Mouse (Mus musculus) CH12F3 (cell line): ENCODE data around the gene Atp1a1.

Source experiments
- in situ Hi-C: fragments of 300-500 bp; cut with MboI; formaldehyde crosslinking; loops from 2 replicates; pipeline ENCODE4 v1.14.3; 2020; ENCODE audit warnings: low sequenced_read_pairs

The Atp1a1 gene

DNA sequence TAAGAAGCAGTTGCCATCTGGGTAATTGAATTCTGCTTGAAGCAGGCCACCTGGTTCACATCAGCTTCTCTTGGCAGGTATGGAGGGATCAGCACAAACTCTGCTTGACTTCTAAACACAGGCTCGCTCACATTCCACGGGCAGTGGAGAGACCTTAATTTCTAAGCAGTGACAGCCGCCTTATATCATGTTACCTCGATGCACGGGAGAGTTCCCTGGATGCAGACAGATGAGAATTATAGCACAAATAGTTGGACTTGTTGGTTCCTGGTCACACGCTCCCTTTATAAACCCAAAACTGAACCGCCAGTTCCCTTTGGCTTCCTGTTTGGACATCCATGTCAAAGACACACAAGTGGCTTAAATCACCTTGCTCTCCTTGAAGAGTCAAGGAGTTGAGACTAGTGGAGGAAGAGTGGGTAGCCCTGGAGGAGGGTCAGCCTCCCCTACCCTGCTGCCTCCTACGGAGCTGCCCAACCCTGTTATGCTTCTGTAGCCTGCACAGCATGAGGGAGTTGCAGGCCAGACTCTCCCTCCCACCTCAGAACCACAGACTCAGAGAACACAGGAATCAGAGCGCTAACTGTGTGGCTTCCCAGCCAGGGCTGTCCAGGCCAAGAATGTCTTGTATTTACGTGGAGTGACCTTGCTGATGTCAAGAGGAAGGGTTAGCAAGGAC is 7.5 kb upstream of the Atp1a1 start:
- in situ Hi-C loops = no loop called here

DNA sequence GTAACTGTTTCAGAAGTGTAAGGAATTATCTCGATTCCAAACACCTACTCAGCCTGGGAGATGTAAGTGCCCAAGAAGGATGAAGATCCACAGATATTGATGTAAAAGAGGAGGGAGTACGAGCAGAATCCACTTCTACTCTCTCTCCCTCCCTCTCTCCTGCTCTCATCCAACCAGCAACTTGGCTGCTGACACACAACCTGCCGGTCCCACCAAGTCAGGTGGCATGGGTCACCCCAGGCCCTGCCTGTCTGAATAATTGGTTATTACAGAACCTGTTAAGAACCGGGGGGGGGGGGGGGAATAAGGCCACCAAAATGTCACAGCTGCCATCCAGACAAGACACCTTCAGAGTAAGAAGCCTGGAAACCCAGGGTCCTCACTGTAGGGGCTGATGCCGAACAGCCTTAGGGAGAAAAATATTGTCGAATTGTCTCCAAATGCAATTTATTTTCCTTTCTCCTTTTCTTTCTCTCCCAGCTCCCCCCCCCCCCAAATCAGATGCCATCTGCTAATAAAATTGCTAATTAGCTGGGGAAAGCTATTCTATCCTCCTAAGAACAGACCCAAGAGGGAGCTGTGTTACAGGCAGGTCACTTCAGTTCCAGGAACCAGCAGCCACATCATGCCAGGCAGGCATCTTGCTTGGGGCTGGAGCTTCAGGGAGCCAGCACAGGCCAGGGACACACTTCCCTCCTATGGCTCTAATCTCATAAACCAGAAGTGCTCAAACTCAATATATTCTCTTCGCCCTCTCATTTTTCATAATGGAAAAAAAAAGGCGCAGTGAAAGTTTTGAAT is 6.7 kb upstream of the Atp1a1 start:
- in situ Hi-C loops = no loop called here

DNA sequence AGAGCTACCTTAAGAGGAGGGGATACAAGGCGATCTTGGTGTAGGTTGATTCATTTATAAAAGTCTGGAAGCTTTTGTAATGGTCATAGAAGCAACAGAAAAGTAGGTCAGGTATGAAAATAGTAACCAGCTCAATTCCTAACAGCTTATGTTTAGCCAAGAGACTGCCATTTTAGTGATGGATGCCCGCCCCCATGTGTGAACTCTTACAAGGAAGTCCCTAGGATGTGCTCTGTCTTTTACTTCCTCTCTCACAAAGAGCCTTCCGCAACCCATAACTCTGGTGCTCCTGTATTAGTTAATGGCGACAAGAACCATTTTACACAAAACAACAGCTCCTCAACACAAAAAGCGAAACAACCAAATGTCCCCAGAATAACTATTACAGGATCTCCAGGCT is 4.8 kb upstream of the Atp1a1 start:
- in situ Hi-C loops = no loop called here

DNA sequence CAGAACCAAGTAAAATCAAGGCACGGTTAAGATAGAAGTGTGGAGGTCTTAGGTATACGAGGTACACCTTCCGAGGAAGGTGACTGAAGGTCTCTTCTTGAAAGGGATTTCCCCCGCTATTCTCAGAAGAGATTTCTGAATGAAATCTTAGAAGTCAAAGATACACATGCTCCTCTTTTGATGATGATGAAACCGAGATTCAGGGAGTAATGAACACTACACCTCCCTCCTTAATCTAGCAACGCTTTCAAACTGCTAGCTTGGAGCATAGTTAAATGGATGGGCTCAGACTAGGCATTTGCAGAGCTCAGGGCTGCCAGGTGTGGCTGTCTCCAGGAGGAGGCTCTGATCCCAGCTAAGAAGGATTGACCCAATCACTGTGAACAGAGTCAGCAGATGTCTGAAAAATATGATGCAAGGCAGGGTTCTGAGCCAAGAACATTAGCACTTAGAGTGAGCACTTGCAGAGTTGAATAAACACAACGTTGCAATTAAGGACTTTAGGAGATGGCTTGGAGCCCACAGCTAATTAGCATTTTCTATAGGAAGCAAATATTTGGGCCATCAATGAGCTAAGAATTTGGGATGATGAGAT is 2.5 kb upstream of the Atp1a1 start:
- in situ Hi-C loops = no loop called here

DNA sequence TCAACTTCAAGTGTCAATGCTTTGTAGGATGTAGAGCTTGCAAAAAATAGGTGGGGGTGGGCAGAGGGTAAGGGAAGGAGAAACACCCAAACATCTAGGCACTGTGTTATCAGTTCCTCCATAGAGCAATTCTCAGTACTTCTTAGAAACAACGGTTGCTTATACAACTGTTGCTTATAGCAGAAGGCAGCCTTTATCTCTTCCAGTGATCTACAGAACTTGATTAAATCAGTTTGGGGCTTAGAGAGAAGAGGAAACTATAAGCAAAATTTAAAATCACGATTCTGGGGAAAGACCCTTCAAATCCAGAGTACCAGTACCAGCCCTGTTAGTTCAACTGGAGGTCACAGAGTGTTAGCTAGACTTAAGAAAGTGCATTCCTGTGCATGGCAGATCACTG is 1.2 kb upstream of the Atp1a1 start:
- in situ Hi-C loops = no loop called here

DNA sequence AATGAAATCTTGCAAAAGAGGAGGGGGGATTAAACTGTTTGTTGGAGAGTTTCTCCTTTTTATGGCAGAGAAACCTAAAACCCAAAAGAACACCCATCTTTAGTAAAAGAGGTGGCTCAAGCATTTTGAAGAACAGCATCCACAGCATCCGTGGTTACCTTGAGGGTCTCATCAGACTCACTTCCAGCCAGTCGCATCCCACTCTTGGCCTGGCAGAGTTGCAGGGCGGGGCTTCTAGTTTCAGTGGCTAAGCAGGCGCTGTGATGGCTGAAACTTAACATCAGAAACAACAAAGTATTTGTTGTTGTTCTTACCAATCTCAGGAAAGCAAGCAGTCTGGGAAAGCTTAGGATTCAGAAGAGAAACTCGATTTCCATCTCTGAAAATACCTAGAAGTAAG is 807 bp upstream of the Atp1a1 start:
- in situ Hi-C loops = no loop called here

DNA sequence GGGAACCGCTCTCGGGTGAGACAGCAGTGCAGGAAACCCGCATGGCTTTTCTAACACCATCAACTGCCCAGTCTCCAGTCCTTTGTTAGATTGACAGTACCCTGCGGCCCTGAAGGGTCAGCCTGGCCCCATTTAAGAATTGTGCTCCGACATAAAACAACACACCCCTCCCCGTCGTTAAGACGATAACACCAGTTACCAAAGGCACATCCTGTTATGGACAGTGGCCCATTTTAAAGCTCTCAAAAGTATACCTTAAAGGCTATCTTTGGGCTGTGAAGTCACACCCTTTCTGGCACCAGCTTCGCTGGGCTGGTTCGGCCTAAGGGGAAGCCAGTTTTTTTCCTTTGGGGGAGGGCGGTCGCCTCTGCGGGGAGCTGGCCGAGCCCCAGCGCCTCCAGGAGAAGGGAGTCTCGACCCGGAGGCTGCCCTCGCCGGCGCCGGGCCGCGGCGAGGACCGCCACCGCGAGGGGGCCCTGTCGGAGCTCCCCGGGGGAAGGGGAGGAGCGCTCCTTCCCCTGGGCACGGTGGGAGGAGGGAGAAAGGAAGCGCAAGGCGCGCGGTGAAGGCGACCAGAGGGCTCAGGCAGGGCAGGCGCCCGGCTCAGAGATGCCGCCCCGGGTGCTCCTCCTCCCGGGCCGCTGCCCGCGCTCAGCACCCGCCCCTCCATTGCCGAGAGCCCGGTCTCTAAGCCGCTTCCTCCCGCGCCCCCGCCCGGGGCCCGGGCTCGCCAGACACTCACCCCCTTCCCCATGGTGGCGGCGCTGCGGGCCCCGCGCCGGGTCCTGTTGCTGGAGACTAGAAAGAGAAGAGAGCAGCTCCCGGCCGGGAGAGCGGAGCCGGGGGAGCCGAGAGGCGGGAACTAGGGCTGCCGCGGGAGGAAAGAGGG is 579 bp downstream of the Atp1a1 start:
- in situ Hi-C loops = no loop called here

DNA sequence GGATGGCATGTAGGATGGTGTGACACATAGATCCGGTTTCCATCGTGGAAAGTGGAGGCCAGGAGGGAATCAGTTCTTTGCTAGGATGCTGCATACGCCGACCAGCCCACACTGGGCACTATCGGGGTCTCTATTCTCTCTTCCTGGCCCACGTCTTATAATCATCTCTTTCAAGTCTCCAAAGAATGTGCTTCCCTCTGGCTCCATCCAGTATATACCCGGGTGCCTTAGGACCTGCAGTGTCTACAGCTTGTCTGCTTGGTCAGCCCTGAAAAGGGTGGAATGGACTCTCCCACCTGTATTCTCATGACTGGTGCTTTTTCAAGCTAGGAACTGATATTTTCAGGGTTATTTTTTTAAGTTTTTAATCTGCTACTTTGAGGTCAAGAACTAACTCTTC is 1.3 kb downstream of the Atp1a1 start:
- in situ Hi-C loops = no loop called here

DNA sequence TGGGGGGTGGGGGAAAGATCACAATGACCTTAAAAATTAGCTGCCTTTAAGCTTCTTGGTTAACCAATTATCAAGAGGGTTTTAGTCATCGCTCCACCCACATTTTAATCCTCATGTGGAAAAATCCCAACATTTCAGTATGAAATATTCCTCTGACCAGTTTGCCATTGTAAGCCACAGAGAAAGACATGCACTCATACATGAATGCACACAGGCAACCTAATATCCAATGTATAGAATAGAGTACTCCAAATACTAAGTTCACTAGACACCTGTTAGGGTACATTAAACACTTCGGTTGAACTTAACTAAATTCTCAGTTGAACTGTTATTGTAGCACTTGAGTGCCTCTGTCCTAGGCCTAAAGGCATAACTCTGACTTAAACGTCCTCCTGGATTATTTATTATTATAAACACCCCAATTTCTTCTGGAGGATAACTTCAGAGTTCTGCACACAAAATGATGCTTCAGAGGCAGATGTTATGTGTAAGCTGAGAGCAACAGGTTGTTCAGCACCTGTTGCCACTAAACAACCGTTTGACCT is 1.9 kb downstream of the Atp1a1 start:
- in situ Hi-C loops = no loop called here

DNA sequence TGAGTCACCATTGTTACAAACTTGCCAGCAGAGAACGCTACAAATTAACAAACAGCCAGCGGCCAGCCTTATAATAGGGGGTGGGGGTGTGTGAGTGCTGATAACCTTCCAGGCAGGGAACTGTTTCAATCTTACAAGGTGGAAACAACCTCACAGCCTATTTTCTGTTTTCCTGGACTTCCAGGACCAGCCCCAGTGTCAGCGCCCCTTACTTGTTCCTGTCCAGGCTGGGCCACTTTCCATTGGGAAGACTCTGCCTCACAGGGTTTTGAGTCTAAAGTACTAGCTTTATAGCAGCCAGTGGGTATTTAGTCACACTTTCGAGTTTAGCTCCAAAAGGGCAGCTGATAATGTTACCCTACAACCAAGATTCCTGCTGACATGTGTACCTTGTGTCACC is 2.8 kb downstream of the Atp1a1 start:
- in situ Hi-C loops = no loop called here

DNA sequence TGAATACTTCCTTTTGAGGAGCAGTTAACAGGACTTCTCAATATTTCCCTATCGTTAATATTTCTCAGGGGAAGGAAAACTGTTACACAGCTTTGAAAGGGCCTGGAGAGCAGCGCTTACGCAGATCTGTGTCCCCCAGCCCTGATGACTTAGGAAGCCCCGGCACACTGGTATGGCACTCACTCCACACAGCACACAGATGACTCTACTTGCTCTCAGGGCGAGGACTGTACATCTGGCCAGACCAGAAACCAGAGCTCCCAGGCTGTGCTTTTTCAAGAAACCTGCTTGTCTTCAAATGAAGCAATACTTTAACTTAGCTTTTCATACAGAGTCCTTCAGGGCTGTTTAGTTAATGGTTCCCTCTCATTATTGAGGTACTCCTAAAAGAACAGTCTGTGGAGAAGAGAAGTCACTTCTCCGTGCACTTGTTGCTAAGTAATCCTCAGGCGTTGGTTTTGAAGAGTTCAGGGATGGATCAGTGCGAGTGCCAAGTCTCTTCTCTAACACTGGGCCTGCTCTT is 3.4 kb downstream of the Atp1a1 start:
- in situ Hi-C loops = no loop called here

DNA sequence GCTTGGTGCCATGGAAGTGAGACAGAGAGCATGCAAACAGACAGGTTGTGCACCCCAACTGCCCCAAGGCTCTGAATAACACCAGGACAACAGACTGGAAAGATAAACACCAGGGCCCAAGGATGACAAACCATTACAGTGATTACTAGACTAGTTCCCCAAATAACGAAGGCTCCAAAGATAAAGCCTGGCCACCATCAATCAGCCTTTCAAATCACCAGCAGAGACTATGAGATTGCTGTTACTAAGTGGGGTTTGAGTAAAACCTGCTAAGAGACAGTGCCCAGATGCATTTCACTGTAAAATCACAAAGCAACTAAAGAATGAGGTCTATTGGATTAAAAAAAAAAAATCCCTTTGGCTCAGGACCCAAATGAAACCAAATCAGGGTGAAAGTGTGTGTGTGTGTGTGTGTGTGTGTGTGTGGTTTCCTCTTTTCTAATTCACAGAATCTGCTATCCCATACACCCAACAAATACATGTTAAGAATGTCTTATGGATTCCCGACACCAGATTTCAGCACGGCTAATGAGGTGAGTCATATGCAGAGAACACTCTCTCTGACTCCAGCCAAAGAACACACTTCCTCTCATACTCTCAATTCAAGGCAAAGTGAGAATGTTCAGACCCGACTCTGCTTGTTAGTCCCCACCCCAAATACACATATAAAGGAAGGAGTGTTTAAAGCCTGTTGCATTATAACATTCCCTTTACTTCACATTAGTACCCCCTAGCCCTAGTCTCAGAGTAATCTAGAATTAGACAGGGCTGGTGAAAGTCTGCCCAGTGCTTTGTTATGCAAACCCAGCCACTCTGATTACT is 4.4 kb downstream of the Atp1a1 start:
- in situ Hi-C loops = no loop called here

DNA sequence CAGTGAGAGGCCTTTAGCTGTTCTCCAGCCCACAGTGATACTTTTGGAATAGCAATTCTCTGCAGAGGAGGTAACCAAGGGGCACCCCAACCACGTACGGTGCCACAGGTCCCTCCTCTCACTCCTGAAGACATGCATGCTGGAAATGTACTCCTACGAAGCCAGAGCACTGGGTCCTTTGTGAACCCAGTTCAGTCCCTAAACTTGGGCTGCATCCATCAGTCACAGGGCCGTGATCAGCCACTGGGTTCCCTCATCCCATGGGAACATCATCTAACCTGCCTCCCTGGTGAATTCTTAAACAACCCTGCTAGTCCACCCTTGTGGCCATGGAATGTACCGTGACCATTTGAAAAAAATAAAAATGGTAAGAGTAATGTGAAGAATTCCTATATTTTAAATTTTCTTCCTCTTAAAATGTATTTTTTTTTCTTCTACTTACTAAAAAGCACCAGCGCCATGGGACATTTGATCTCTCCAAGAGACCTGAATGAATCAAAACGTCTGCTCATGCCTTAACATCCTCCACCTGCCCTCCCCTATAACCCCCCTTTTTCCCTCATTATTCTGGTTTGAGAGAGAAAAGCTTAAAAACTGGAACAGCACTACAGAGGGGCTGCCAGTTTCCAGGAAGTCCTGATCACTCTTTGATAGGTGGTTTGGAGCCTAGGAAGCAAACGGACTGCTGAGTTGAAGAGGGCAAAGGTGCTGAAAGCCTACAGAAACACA is 5.1 kb downstream of the Atp1a1 start:
- in situ Hi-C loops = no loop called here

DNA sequence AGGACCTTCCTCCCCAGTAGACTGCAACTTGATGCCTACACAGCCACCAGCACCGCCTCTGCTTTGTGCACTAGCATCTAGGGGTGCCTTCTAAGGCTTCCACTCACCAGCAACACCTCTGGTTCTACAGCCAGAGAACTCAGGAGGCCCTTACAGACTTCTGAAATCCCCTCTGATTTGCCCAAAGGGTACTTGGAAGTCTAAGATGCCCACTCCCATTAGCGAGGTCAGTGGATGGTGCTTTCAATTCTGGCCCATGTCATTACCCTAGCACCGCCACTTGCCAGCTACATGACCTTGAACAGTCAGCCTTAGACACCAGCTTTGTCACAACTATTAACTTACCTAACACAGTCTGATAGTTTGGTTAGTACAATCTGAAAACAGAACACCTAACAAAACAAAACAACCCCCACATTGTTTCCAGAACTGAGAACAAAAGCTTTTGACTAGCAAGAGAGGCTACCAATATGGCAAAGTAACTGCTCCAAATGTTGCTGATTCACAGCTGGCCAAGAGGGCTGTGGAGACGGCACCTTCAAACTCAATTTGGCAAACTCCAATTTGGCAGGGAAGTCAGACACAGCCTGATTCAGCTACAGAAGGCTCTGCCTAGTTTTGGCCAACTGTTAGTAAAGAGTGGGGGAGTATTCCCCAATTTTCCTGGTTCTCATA is 6.1 kb downstream of the Atp1a1 start:
- in situ Hi-C loops = no loop called here

DNA sequence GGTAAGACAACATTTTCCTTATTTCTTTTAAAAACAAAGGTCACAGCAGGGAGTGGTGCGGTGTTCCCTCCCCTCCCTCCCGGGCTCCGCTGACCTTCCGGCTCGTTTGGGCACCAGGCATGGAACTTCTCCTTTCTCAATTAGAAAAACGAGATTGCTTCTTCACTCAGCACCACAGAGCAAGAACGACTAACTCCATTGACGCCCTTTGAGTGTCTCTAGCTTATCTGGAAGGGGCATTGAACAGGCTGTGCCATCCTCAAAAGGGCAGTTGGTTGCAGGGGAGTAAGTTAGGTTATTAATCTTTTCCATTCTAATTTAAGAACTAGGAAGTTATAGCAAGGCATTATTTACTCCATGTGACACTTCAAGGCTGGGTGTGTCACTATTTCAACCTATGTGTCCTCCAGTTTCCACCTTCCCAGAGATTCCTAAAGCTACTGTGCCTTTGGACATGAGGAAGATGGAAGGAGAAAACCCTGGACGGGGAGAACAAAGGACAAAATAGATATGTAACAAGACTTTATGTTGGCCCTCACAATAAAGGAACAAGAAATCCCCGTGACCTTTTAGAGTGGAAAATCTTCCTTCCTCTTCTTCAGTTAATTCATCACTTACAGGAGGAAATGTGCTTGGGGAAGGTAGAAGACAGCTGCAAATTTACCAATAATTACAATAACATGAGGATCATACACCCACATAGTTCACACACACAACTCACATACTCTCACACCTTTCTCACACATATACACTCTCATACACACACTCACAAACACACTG is 7.0 kb downstream of the Atp1a1 start:
- in situ Hi-C loops = no loop called here

DNA sequence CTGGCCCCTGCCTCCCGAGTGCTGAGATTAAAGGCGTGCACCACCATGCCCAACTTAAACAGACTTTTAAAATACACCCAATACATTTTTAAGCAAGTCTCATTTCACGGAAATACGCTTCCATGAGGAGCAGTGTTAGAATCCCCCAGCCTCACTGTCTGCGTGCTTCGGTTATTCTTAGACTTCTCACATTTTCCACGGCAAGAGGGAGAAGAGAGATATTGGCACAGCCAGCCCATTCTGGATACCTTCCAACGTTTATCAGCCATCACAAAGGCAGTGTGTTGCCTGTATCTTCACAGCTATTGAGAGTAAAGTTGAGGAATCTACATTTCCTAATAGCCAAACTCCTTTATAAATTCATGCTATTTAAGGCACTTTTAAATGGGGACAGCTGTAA is 7.8 kb downstream of the Atp1a1 start:
- in situ Hi-C loops = no loop called here

DNA sequence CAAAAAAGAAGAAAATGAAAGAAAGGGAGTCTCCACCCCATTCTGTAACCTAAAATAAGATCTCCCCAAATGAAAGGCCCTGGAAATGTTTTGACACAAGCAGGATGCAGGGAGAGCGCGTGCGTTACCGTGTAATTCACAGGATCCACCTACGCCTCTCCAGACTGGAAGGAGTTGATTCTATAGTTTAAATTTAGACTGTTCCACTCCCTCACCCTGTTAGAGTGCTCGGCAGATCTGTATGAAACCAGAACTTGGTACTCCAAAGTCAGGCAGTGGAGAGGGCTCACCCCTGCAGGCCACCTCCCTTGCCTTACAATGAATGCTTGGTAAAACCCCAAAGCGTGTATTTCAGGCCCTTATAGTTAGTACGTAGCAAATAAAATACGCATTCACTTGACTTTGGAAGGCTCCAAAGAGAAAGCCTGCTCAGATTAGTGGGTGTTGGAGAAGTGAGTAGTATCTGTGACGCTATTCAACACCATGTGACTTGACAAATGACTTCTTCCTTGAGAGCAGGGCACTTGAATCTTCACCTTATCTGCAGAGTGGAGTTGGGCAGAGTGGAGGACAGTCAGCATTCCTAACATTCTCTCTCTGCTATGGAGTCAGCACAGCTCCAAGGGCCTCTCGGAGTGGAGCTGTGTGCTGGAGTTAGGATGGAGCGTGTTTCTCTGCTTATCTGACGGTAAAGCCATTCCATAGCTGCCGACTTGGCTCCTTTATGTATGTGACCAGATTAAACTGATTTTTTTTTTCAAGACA is 8.4 kb downstream of the Atp1a1 start:
- in situ Hi-C loops = no loop called here
